Mouse (Mus musculus) heart, embryonic 14.5 days (tissue): ENCODE results near the gene Clic1. TPM values are rescaled to one million over a fixed set of nuclear protein-coding genes. Genes with fewer than 3 reads are reported as not detected.
A peak's percentile ranks its signal among the peaks of the same experiment; 100 is the strongest.

Experiments used
- ATAC-seq: fragments of 200-750 bp; cut with Nextera tagmentation; 2 replicates; pipeline ENCODE4 v1.8.0; 2017; ENCODE audit warnings: low read depth, moderate TSS enrichment; ENCODE audit not compliant: insufficient number of reproducible peaks, insufficient read depth, low FRiP score
- H3K27ac ChIP-seq, 2 experiments: fragments of 200-500 bp in 1 of 2; fragments of 300-500 bp in 1 of 2; sonication (generic) in 1 of 2; replicated peaks in 1 of 2; 2 replicates each; pipeline ENCODE4 v1.5.1; 2012 to 2014; ENCODE audit warnings: low read depth in 2 of 2, low read length in 2 of 2, control low read depth in 1 of 2, mild to moderate bottlenecking in 1 of 2, mixed read lengths in 1 of 2; ENCODE audit not compliant: control insufficient read depth in 1 of 2, insufficient read depth in 1 of 2
- H3K27me3 ChIP-seq: fragments of 300-500 bp; sonication (generic); 2 replicates; pipeline ENCODE4 v1.6.1; 2014; ENCODE audit warnings: mild to moderate bottlenecking, low read length, control low read depth; ENCODE audit not compliant: control insufficient read depth, insufficient read depth
- H3K36me3 ChIP-seq: fragments of 300-500 bp; sonication (generic); 2 replicates; pipeline ENCODE4 v1.6.1; 2014; ENCODE audit warnings: mild to moderate bottlenecking, control low read depth, low read length, mixed read lengths; ENCODE audit not compliant: control insufficient read depth, insufficient read depth
- H3K4me1 ChIP-seq, 2 experiments: fragments of 200-500 bp in 1 of 2; fragments of 300-500 bp in 1 of 2; sonication (generic) in 1 of 2; 2 replicates each; pipeline ENCODE4 v1.6.1; 2012 to 2014; ENCODE audit warnings: low read length in 2 of 2, control low read depth in 1 of 2, mixed read lengths in 1 of 2; ENCODE audit not compliant: control insufficient read depth in 2 of 2, insufficient read depth in 2 of 2
- H3K4me2 ChIP-seq: fragments of 300-500 bp; sonication (generic); 2 replicates; pipeline ENCODE4 v1.6.1; 2014; ENCODE audit warnings: mild to moderate bottlenecking, low read length
- H3K4me3 ChIP-seq, 2 experiments: fragments of 200-500 bp in 1 of 2; fragments of 300-500 bp in 1 of 2; sonication (generic) in 1 of 2; 2 replicates each; pipeline ENCODE4 v1.5.1; 2012 to 2014; ENCODE audit warnings: low read length in 2 of 2, mild to moderate bottlenecking in 2 of 2, control low read depth in 1 of 2, low read depth in 1 of 2, moderate library complexity in 1 of 2; ENCODE audit not compliant: control insufficient read depth in 1 of 2, insufficient read depth in 1 of 2
- H3K9ac ChIP-seq: fragments of 300-500 bp; sonication (generic); 2 replicates; pipeline ENCODE4 v1.6.1; 2014; ENCODE audit warnings: mild to moderate bottlenecking, low read length
- H3K9me3 ChIP-seq: fragments of 300-500 bp; sonication (generic); 2 replicates; pipeline ENCODE4 v1.6.1; 2016; ENCODE audit warnings: low read length, control low read depth; ENCODE audit not compliant: control insufficient read depth
- WGBS: fragments of 180-500 bp; shearing (Covaris S2); extraction: QIAGEN DNeasy Blood & Tissue Kit; methylation state at CpG from one replicate; pipeline ENCODE4 v1.1.7; 2014; 5-methylcytosine and 5-hydroxymethylcytosine counted together
- polyA plus RNA-seq: library from polyadenylated mRNA; unstranded; fragments of >200 nt; fragmentation: Nextera tagmentation; extraction: Ambion mirVana; gene quantifications from 2 replicates; pipeline ENCODE4 v1.2.1, GENCODE M21; 2014

Clic1 gene
- polyA plus RNA-seq, 1 experiment from 2014 or later, result 108 TPM

DNA sequence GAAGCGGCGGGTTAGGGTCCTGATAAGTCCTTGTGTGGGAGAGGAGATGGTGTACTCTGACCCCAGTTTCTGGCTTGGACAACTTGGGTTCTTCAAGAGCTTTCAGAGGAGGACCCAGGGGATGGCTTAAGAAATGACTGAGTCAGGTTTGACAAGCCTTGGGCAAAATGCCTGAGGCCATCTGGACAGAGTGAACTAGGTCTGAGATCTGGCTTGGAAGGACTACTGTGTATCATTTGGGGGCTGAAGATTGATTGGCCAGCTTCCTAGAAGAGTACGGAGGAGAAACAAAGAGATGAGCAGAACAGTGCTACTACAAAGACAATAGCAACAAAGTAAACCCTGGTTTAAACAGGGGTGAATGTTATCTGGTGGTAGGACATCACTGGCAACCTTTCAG lies 13.7 kb downstream of the Clic1 start:
- Histone ChIP-seq H3K27me3 (peaks cover 33% of the 10 kb centered on the region), H3K27ac (no peak overlapping the region), H3K9me3 (no peaks in the 10 kb centered on the region), H3K9ac (no peak overlapping the region), H3K4me1 (peaks cover 10 to 19% of the 10 kb centered on the region in 2 experiments), H3K36me3 (peaks cover 27% of the 10 kb centered on the region), H3K4me2 (no peak overlapping the region), H3K4me3 (no peak overlapping the region)
- no peak for ATAC-seq
- WGBS, result 85% methylated on average over 3 of the region's 3 CpGs

DNA sequence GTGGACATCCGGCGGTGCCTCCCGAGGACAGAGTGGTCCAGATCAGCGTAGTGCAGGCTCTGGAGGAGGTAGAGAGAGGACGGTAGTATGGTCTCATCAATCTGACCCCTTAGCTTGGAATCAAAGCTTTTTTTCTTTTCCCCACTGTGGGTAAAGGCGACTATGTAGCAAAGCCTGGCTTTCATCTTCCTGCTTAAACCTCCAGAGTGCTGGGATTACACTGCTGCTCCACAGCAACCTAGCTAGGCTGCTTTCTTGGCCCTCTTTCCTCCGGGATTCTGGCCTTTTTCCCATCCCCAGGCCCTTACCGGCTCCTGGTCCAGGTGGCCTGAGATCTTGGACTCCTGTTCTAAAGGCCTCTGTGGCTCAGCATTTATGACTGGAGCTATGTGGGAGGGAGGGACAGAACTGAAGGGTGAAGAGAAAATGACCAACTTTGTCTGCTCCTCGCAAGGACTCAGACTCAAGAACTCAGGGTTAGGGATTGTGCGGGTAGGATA lies 14.7 kb downstream of the Clic1 start:
- Histone ChIP-seq H3K27me3 (peaks cover 33% of the 10 kb centered on the region), H3K4me1 (peaks cover 10 to 16% of the 10 kb centered on the region in 2 experiments), H3K9me3 (no peaks in the 10 kb centered on the region), H3K4me3 (peak overlapping the region in 1 of 2 experiments; percentile 34; a peak in 2 of 4 replicates), H3K27ac (no peak overlapping the region), H3K36me3 (peaks cover 25% of the 10 kb centered on the region), H3K9ac (no peak overlapping the region), H3K4me2 (peak overlapping the region; percentile 67)
- 27% methylated on average over 10 of the region's 10 CpGs for WGBS
- no peak for ATAC-seq

DNA sequence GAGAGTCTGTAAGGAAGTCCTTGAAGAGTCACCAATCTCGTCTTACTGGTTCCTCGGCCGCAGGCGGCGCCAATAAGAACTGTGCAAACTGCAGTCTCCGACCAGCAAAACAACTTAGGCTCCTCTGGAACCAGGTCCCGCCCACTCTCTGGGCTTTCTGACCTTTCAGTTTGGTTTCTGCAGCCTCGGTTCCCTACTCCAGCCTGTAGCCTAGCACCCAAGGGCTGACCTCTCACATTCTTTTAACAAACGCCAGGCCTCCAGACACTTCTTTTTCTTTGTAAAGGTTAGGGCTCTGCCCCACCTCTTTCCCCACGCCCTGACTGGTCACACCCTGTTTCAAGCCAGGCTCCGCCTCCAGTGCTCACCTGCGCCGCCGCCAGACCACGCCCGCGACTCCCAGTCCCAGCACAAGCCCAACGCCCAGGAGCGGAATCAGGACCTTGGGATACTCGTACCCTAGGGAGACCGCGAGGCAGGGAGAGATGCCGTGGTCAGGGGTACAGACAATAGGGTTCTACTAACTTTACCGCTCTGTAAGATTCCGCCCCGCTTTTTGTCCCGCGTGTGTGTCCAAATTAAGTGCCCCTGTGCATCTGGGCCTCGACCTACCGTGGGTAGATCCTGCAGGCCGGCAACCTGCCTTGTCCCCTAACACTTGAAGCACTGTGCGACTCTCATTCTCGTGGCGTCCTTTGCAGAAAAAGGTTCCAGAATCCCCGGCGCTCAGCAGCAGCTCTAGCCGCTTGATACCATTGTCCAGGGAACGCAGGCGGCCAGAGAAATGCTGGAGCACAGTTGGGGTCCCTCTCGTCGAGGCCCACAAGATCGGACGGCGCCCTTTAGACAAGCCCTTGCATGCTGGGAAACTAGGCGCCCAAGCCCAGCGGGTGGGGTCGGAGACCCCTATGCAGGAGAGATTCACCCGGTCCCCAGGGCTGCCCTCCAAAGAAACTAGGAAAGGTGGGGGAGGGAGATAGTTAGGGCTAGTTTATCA lies 15.5 kb downstream of the Clic1 start, which contains the start of gene Ly6g6c:
TSS of gene Ly6g6c (plus strand) at position 438 of the 997 bp plus-strand sequence.
- peaks cover 8 to 13% of the 10 kb centered on the region in 2 experiments for H3K4me1 ChIP-seq
- H3K9ac ChIP-seq, result peak within 1 kb of the TSS; percentile 52
- peaks cover 33% of the 10 kb centered on the region for H3K27me3 ChIP-seq
- H3K4me2 ChIP-seq, result peak within 1 kb of the TSS; percentile 67
- H3K27ac ChIP-seq, result no peak within 1 kb of the TSS
- no peak for ATAC-seq
- H3K4me3 ChIP-seq, result peak within 1 kb of the TSS; percentile 19 to 34
- peaks cover 25% of the 10 kb centered on the region for H3K36me3 ChIP-seq
- 2% methylated on average over 48 of the region's 48 CpGs for WGBS
- no peaks in the 10 kb centered on the region for H3K9me3 ChIP-seq

DNA sequence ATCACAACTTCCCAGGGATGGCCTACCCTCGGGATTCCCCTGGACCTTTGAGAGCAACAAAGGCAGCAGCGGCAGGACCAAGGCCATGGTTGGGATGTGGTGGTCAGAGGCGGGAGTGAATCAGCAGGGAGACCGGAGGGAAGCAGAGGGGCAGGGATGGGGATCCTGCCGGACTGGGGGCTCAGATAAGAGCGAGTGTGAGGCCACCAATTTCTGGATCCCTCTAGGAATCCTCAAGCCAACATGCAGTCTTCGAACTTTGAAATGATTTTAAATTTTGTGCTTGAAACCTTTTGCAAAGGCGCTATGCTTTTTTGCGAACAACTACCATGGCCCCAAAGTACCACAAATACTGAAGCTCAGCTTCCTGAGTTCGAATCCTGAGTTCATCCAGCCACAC lies 16.3 kb downstream of the Clic1 start, which contains the start of gene Mpig6b:
TSS of gene Mpig6b (minus strand) at position 101 of the 400 bp plus-strand sequence.
- Histone ChIP-seq H3K9me3 (no peaks in the 10 kb centered on the region), H3K9ac (peak within 1 kb of the TSS; percentile 52), H3K4me2 (peak within 1 kb of the TSS; percentile 67), H3K4me1 (peaks cover 6 to 8% of the 10 kb centered on the region in 2 experiments; a peak in 2 of 4 replicates), H3K36me3 (peaks cover 17% of the 10 kb centered on the region), H3K27ac (no peak within 1 kb of the TSS), H3K4me3 (peak within 1 kb of the TSS; percentile 19 to 34), H3K27me3 (peaks cover 33% of the 10 kb centered on the region)
- 48% methylated on average over 10 of the region's 10 CpGs for WGBS
- no peak for ATAC-seq

DNA sequence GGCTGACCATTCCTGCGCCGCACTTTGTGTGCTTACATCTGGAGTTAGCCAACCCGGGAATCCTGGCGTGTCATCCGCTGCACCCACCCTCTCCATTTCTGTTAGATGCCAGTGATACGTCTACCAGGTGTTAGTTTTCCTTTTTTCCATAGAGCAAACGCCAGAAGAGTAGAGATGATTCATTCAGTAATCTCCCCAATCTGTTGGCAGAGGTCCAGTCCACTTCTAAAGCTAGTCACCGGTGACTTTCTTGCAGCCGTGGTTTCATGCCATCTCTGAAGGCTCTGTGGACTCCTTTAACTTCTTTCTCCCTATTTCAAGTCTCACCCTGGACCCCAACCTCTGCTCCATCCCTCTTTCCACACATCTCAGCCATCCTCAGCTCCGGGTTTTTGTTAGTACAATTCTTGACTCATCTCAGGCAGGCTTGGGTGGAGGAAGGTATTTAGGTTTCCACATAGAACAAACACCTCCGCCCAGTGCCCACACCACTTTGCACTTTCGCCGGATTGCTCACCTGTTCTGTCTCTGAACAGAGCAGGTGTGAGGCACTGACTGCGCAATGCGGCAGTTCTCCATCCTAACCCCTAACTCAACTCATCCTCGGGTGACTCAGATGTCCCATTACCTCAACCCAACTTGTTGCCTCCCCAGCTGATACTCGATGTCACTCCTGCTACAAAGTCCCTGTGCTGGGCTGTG lies 18.6 kb downstream of the Clic1 start:
- Histone ChIP-seq H3K4me3 (no peak overlapping the region), H3K27me3 (peaks cover 33% of the 10 kb centered on the region), H3K27ac (no peak overlapping the region), H3K9me3 (no peaks in the 10 kb centered on the region), H3K36me3 (no peaks in the 10 kb centered on the region), H3K9ac (no peak overlapping the region), H3K4me1 (peaks cover 6 to 8% of the 10 kb centered on the region in 2 experiments; a peak in 2 of 4 replicates), H3K4me2 (no peak overlapping the region)
- WGBS, result 72% methylated on average over 17 of the region's 17 CpGs
- no peak for ATAC-seq

DNA sequence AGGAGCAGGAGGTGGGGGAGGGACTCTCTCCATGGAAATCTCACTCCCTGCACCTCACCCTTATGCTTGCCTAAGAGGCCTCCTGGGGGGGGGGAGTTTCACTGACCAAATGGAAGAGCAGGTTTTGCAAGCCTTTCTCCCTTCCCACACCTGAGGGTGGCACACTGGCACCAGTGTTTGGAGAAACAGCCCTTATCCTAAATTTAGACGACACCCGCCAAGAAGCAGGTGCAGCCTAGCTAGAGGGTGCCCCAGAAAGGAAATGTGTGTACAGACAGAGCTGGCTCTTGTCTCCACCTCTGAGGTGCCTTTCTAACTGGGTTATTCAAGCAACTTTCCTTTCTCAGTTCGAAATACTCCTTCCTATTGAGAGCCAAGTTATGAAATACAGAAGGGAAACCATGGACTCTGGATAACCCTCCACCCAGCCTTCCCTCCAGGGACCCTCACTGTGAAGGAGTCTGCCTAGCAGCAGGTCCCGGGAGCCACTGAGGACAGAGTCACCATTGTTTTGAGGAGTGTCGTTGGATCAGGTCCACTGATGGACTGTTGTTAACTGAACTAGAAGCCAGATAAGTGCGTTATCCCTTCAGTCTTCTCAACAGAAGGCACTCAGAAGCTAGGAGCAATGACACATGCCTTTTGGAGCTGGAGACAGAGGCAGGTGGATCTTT lies 20.9 kb downstream of the Clic1 start:
- Histone ChIP-seq H3K27me3 (peaks cover 17% of the 10 kb centered on the region), H3K9me3 (no peaks in the 10 kb centered on the region), H3K36me3 (no peaks in the 10 kb centered on the region), H3K27ac (no peak overlapping the region), H3K4me1 (peaks cover 0 to under 1% of the 10 kb centered on the region in 2 experiments; a peak in 1 of 4 replicates), H3K4me2 (no peak overlapping the region), H3K9ac (no peak overlapping the region), H3K4me3 (no peak overlapping the region)
- WGBS, result 33% methylated on average over 6 of the region's 6 CpGs
- no peak for ATAC-seq

DNA sequence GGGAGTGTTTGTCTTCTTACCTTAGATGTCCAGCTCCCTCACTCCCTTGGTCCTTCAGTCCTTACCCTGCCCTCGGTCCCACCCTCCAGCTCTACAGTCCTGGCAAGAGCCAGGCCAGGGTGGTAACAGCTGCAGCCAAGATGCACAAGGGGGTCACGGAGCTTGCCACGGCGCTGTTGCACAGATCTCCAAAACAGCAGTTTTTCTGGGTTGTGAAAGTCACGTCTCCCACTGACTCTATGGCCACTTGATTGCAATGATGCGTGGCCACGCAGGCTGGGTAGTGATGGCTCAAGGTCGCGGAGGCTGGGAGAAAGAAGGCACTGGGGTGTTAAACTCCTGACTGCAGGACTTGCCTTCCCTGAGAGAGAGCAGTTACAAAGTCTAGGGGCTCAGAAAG lies 21.7 kb downstream of the Clic1 start:
- H3K36me3 ChIP-seq, result no peaks in the 10 kb centered on the region
- H3K4me2 ChIP-seq, result no peak overlapping the region
- peaks cover 12% of the 10 kb centered on the region for H3K27me3 ChIP-seq
- H3K4me1 ChIP-seq, result no peaks in the 10 kb centered on the region; a peak in 1 of 4 replicates
- no peak for ATAC-seq
- H3K4me3 ChIP-seq, result no peak overlapping the region
- H3K9ac ChIP-seq, result no peak overlapping the region
- no peak overlapping the region for H3K27ac ChIP-seq
- no peaks in the 10 kb centered on the region for H3K9me3 ChIP-seq
- 79% methylated on average over 9 of the region's 9 CpGs for WGBS
